Mouse (Mus musculus): ENCODE results near the gene Map1b. TPM values are rescaled to one million over a fixed set of nuclear protein-coding genes. Genes with fewer than 3 reads are reported as not detected.

Gene Map1b
- total and polyA plus RNA-seq, 2 experiments from 2014 or later, result 34.1 to 43.6 TPM

DNA sequence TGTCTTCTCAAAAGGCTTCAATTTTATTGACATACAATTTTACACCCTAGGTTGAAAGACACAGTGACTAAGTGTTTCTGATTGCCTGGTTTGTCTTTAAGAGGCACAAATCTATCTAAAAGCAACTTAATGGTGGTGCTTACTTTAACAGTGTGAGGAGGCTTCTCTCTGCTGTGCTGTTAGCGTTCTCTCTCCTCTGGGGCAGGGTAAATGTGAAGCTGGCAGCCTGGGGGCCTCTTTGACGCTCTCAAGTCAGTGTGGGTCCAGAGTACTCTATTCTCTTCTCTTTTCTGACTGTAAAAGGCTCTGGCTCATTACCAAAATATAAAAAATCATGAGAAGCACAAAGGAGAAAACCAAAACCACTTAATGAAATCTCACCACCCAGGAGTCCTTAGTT lies 107.1 kb downstream of the Map1b start:
- DNase-seq (ENCODE audit: low spot score), result no peak
- Histone ChIP-seq H3K27ac (ENCODE audit: low read depth) (no peak overlapping the region), H3K4me1 (ENCODE audit: control insufficient read depth, insufficient read depth) (no peaks in the 10 kb centered on the region), H3K4me2 (ENCODE audit: low read depth, low read length) (no peak overlapping the region), H3K4me3 (ENCODE audit: low read depth, low read length) (no peak overlapping the region), H3K9ac (replicated peaks; ENCODE audit: low read depth, low read length) (no peak overlapping the region), H3K27me3 (ENCODE audit: control insufficient read depth, insufficient read depth, low read length) (no peaks in the 10 kb centered on the region), H3K9me3 (replicated peaks; ENCODE audit: control insufficient read depth, low read length) (no peaks in the 10 kb centered on the region), H3K36me3 (replicated peaks; ENCODE audit: control insufficient read depth, insufficient read depth, low read length) (peaks cover 62% of the 10 kb centered on the region)
- WGBS, result 57% methylated on average over 2 of the region's 2 CpGs
- no peak for TF ChIP-seq CTCF (IDR thresholded peaks at IDR 0.05; ENCODE audit: low read depth)
- no peak for TF ChIP-seq EP300 (IDR thresholded peaks at IDR 0.05; ENCODE audit: low read depth)
- ATAC-seq (ENCODE audit: insufficient read depth, low read depth), result no peak

DNA sequence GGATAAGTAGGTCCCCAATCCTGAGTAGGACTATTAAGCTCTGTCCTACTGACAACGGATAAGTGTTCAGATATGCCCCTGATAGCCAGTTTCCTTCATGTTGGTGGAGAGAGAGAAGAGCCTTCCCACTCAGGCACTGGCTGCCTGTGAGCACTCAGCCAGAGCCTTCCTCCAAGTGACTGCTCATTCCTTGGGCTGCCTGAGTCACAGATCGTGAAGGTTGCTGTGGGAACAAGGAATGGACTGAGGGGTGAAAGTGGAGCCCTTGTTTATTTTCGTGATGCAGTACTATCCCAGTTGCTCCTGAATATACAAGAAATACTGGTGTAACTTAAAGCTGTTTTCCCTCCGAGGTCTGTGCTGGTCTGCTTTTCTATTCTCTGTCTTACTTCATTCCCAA lies 117.0 kb downstream of the Map1b start:
- peaks cover 8% of the 10 kb centered on the region; the same call in 1 of the 2 replicates for H3K4me1 ChIP-seq (ENCODE audit: control insufficient read depth, insufficient read depth)
- DNase-seq (ENCODE audit: low spot score), result no peak
- WGBS, result 65% methylated on average over 4 of the region's 4 CpGs
- no peak overlapping the region for H3K4me2 ChIP-seq (ENCODE audit: low read depth, low read length)
- H3K9ac ChIP-seq (replicated peaks; ENCODE audit: low read depth, low read length), result no peak overlapping the region
- TF ChIP-seq CTCF (IDR thresholded peaks at IDR 0.05; ENCODE audit: low read depth), result no peak
- no peak for TF ChIP-seq EP300 (IDR thresholded peaks at IDR 0.05; ENCODE audit: low read depth)
- H3K27ac ChIP-seq (ENCODE audit: low read depth), result no peak overlapping the region
- H3K36me3 ChIP-seq (replicated peaks; ENCODE audit: control insufficient read depth, insufficient read depth, low read length), result peaks cover 24% of the 10 kb centered on the region
- no peak overlapping the region for H3K4me3 ChIP-seq (ENCODE audit: low read depth, low read length)
- H3K27me3 ChIP-seq (ENCODE audit: control insufficient read depth, insufficient read depth, low read length), result no peaks in the 10 kb centered on the region
- H3K9me3 ChIP-seq (replicated peaks; ENCODE audit: control insufficient read depth, low read length), result no peaks in the 10 kb centered on the region
- no peak for ATAC-seq (ENCODE audit: insufficient read depth, low read depth)

DNA sequence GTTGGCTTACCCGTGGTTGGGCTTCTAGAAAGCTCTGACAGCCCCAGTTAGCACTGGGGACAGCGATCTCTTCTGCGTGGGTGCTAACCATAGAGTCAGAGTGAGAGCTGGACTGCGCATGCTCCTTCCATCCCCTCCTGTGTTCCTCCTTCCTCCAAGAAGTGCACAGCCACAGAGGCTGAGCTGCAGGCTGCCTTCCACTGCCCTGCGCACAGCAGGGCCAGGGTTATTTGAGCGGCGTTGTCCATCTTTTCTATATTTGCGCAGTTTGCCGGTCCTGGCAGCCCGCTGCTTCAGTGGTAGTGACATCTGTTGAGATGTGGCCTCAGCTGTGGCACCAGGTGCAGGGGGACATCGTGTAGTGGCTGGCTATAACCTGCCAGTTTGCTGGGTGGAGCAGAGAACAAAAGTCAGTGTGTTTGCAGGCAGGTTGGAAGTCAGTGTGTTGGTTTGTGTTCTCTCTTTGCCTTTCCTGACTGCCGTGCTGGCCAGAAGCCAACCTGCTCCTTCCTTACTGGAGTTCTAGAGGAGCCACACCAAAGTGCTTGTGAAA lies 118.1 kb downstream of the Map1b start:
- Histone ChIP-seq H3K4me1 (ENCODE audit: control insufficient read depth, insufficient read depth) (peaks cover 8% of the 10 kb centered on the region; the same call in 1 of the 2 replicates), H3K4me3 (ENCODE audit: low read depth, low read length) (no peak overlapping the region), H3K9ac (replicated peaks; ENCODE audit: low read depth, low read length) (no peak overlapping the region), H3K36me3 (replicated peaks; ENCODE audit: control insufficient read depth, insufficient read depth, low read length) (peaks cover 16% of the 10 kb centered on the region), H3K27ac (ENCODE audit: low read depth) (no peak overlapping the region), H3K27me3 (ENCODE audit: control insufficient read depth, insufficient read depth, low read length) (no peaks in the 10 kb centered on the region), H3K4me2 (ENCODE audit: low read depth, low read length) (no peak overlapping the region), H3K9me3 (replicated peaks; ENCODE audit: control insufficient read depth, low read length) (no peaks in the 10 kb centered on the region)
- no peak for TF ChIP-seq CTCF (IDR thresholded peaks at IDR 0.05; ENCODE audit: low read depth)
- TF ChIP-seq EP300 (IDR thresholded peaks at IDR 0.05; ENCODE audit: low read depth), result no peak
- no peak for ATAC-seq (ENCODE audit: insufficient read depth, low read depth)
- DNase-seq (ENCODE audit: low spot score), result no peak
- WGBS, result 83% methylated on average over 12 of the region's 12 CpGs

DNA sequence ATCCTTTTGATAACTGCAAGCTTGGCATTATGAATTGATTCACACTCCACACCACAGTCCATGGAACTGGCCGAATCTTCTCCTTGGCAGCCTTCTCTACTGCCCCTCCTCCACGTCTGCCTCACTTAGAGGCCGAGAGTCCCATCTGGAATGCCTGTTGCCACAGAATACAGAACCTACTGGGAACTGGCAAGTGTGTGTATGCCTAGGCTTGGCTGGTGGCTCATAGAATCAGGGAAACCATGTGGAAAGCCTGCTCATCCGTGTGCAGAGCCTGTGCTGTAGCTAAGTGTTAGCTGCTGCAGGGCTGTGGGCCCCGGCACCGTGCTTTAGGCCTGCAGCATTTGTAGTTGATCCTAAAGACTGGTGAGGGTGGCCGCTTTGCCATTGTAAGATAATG lies 119.1 kb downstream of the Map1b start:
- Histone ChIP-seq H3K4me2 (ENCODE audit: low read depth, low read length) (no peak overlapping the region), H3K27me3 (ENCODE audit: control insufficient read depth, insufficient read depth, low read length) (no peaks in the 10 kb centered on the region), H3K4me1 (ENCODE audit: control insufficient read depth, insufficient read depth) (peaks cover 8% of the 10 kb centered on the region; the same call in 1 of the 2 replicates), H3K4me3 (ENCODE audit: low read depth, low read length) (no peak overlapping the region), H3K27ac (ENCODE audit: low read depth) (no peak overlapping the region), H3K9ac (replicated peaks; ENCODE audit: low read depth, low read length) (no peak overlapping the region), H3K9me3 (replicated peaks; ENCODE audit: control insufficient read depth, low read length) (no peaks in the 10 kb centered on the region), H3K36me3 (replicated peaks; ENCODE audit: control insufficient read depth, insufficient read depth, low read length) (peaks cover 14% of the 10 kb centered on the region; the same call in 1 of the 2 replicates)
- 73% methylated on average over 7 of the region's 7 CpGs for WGBS
- no peak for ATAC-seq (ENCODE audit: insufficient read depth, low read depth)
- no peak for DNase-seq (ENCODE audit: low spot score)
- no peak for TF ChIP-seq CTCF (IDR thresholded peaks at IDR 0.05; ENCODE audit: low read depth)
- TF ChIP-seq EP300 (IDR thresholded peaks at IDR 0.05; ENCODE audit: low read depth), result no peak

DNA sequence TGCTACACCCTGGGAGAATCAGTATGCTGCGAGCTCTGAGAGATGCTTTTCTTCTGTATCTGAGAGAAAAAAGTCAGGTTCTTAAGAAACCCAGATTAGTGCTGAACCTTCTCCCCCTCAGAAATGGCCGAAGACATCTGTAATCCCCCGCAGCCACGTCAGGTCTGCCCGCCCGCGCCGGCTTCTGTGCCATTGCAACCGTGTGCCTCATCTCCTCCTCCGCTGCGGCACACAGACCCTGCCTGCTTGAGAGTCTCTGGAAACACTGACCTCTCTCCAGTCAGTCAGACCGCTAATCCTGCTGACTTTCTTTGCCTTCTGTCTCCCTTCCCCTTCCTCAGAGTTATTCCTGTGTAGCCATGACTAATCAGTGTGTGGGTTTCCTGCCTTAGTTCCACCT lies 120.8 kb downstream of the Map1b start:
- Histone ChIP-seq H3K4me1 (ENCODE audit: control insufficient read depth, insufficient read depth) (peaks cover 8% of the 10 kb centered on the region; the same call in 1 of the 2 replicates), H3K27ac (ENCODE audit: low read depth) (peak overlapping the region; percentile 64), H3K4me2 (ENCODE audit: low read depth, low read length) (peak overlapping the region; percentile 21; the same call in 1 of the 2 replicates), H3K36me3 (replicated peaks; ENCODE audit: control insufficient read depth, insufficient read depth, low read length) (peaks cover 6% of the 10 kb centered on the region; the same call in 1 of the 2 replicates), H3K9ac (replicated peaks; ENCODE audit: low read depth, low read length) (no peak overlapping the region), H3K27me3 (ENCODE audit: control insufficient read depth, insufficient read depth, low read length) (no peaks in the 10 kb centered on the region), H3K9me3 (replicated peaks; ENCODE audit: control insufficient read depth, low read length) (no peaks in the 10 kb centered on the region), H3K4me3 (ENCODE audit: low read depth, low read length) (no peak overlapping the region)
- DNase-seq (ENCODE audit: low spot score) (no peak), ATAC-seq (ENCODE audit: insufficient read depth, low read depth) (0 out of 2 replicates have a peak, but pooled peaks have one; percentile 8)
- WGBS, result 68% methylated on average over 12 of the region's 12 CpGs
- TF ChIP-seq CTCF (IDR thresholded peaks at IDR 0.05; ENCODE audit: low read depth), result no peak
- TF ChIP-seq EP300 (IDR thresholded peaks at IDR 0.05; ENCODE audit: low read depth), result no peak

DNA sequence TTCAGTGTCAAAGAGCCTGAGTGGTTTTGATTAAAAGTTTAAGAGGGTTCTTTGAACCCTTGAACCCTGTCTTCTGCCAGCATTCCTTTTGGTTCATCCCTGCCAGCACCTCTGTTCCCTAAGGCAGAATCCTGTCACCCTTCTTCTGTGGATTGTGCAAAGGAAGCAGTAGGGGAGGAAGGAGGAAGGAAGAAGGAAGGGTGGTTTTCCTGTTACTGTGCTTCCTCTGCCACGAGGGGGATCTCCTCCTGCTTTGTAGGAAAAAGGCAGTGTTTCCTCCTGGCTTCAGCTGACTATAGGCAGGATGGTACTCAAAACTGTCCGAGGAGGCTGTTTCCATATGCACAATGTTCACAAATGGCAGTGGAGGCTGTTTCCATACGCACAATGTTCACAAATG lies 121.6 kb downstream of the Map1b start:
- Histone ChIP-seq H3K4me3 (ENCODE audit: low read depth, low read length) (no peak overlapping the region), H3K9me3 (replicated peaks; ENCODE audit: control insufficient read depth, low read length) (no peaks in the 10 kb centered on the region), H3K4me1 (ENCODE audit: control insufficient read depth, insufficient read depth) (peaks cover 8% of the 10 kb centered on the region; the same call in 1 of the 2 replicates), H3K4me2 (ENCODE audit: low read depth, low read length) (no peak overlapping the region), H3K27ac (ENCODE audit: low read depth) (0 out of 2 replicates have a peak overlapping the region, but pooled peaks have one; percentile 64), H3K27me3 (ENCODE audit: control insufficient read depth, insufficient read depth, low read length) (no peaks in the 10 kb centered on the region), H3K36me3 (replicated peaks; ENCODE audit: control insufficient read depth, insufficient read depth, low read length) (no peaks in the 10 kb centered on the region), H3K9ac (replicated peaks; ENCODE audit: low read depth, low read length) (no peak overlapping the region)
- 45% methylated on average over 3 of the region's 3 CpGs for WGBS
- TF ChIP-seq EP300 (IDR thresholded peaks at IDR 0.05; ENCODE audit: low read depth), result no peak
- peak; percentile 19; the same call in 1 of the 2 replicates for TF ChIP-seq CTCF (IDR thresholded peaks at IDR 0.05; ENCODE audit: low read depth)
- DNase-seq (ENCODE audit: low spot score) (no peak), ATAC-seq (ENCODE audit: insufficient read depth, low read depth) (no peak)
